Mouse (Mus musculus): ENCODE measurements around the gene Cdkal1. TPM values are rescaled to one million over a fixed set of nuclear protein-coding genes. Genes with fewer than 3 reads are reported as not detected.

Cdkal1 gene
- polyA plus RNA-seq, 1 experiment from 2014 or later, result 21.6 TPM

- H3K9ac ChIP-seq, result no peak overlapping the region
- no peak for ATAC-seq (ENCODE audit: low read depth)
- H3K27me3 ChIP-seq, result no peaks in the 10 kb centered on the region
- H3K4me1 ChIP-seq (replicated peaks), result peaks cover 23% of the 10 kb centered on the region
- H3K4me2 ChIP-seq, result no peak overlapping the region
- no peak overlapping the region for H3K4me3 ChIP-seq
- no peaks in the 10 kb centered on the region for H3K9me3 ChIP-seq
- 96% methylated on average over 3 of the region's 3 CpGs for WGBS
- H3K27ac ChIP-seq (replicated peaks), result peak overlapping the region; percentile 61
- H3K36me3 ChIP-seq, result peaks cover 8% of the 10 kb centered on the region; the same call in 1 of the 2 replicates
Measured at GRCm38 (mm10) chr13:29348331-29348730, 507.1 kb downstream of the Cdkal1 start.

GRCm38 (mm10) chr13:29332640-29333412 lies 522.6 kb downstream of the Cdkal1 start:
- Histone ChIP-seq H3K27me3 (no peaks in the 10 kb centered on the region), H3K9ac (no peak overlapping the region), H3K27ac (replicated peaks) (no peak overlapping the region), H3K4me3 (no peak overlapping the region), H3K4me1 (replicated peaks) (no peaks in the 10 kb centered on the region), H3K9me3 (no peaks in the 10 kb centered on the region), H3K36me3 (no peaks in the 10 kb centered on the region), H3K4me2 (no peak overlapping the region)
- 81% methylated on average over 6 of the region's 6 CpGs for WGBS
- ATAC-seq (ENCODE audit: low read depth), result no peak

- Histone ChIP-seq H3K9ac (no peak overlapping the region), H3K4me3 (no peak overlapping the region), H3K9me3 (no peaks in the 10 kb centered on the region), H3K36me3 (no peaks in the 10 kb centered on the region), H3K27ac (replicated peaks) (no peak overlapping the region), H3K27me3 (no peaks in the 10 kb centered on the region), H3K4me2 (no peak overlapping the region), H3K4me1 (replicated peaks) (no peaks in the 10 kb centered on the region)
- WGBS, result 83% methylated on average over 4 of the region's 4 CpGs
- ATAC-seq (ENCODE audit: low read depth), result no peak
Measured at GRCm38 (mm10) chr13:29325946-29326345, 529.5 kb downstream of the Cdkal1 start.

- Histone ChIP-seq H3K27me3 (no peaks in the 10 kb centered on the region), H3K4me2 (no peak overlapping the region), H3K36me3 (no peaks in the 10 kb centered on the region), H3K4me1 (replicated peaks) (no peaks in the 10 kb centered on the region), H3K9ac (no peak overlapping the region), H3K4me3 (no peak overlapping the region), H3K27ac (replicated peaks) (no peak overlapping the region), H3K9me3 (no peaks in the 10 kb centered on the region)
- ATAC-seq (ENCODE audit: low read depth), result no peak
- WGBS, result 75% methylated on average over 2 of the region's 2 CpGs
Measured at GRCm38 (mm10) chr13:29320421-29320820, 535.1 kb downstream of the Cdkal1 start.

GRCm38 (mm10) chr13:29317703-29318102 lies 537.8 kb downstream of the Cdkal1 start:
- H3K9me3 ChIP-seq, result no peaks in the 10 kb centered on the region
- no peak overlapping the region for H3K4me2 ChIP-seq
- H3K36me3 ChIP-seq, result no peaks in the 10 kb centered on the region
- no peak for ATAC-seq (ENCODE audit: low read depth)
- H3K9ac ChIP-seq, result no peak overlapping the region
- H3K27ac ChIP-seq (replicated peaks), result no peak overlapping the region
- H3K27me3 ChIP-seq, result no peaks in the 10 kb centered on the region
- 93% methylated on average over 1 of the region's 1 CpGs for WGBS
- H3K4me1 ChIP-seq (replicated peaks), result no peaks in the 10 kb centered on the region
- no peak overlapping the region for H3K4me3 ChIP-seq

- no peak overlapping the region for H3K9ac ChIP-seq
- no peak overlapping the region for H3K4me2 ChIP-seq
- 93% methylated on average over 5 of the region's 5 CpGs for WGBS
- ATAC-seq (ENCODE audit: low read depth), result no peak
- no peaks in the 10 kb centered on the region for H3K9me3 ChIP-seq
- H3K27ac ChIP-seq (replicated peaks), result no peak overlapping the region
- H3K27me3 ChIP-seq, result no peaks in the 10 kb centered on the region
- no peak overlapping the region for H3K4me3 ChIP-seq
- no peaks in the 10 kb centered on the region for H3K36me3 ChIP-seq
- no peaks in the 10 kb centered on the region for H3K4me1 ChIP-seq (replicated peaks)
Measured at GRCm38 (mm10) chr13:29316271-29316670, 539.2 kb downstream of the Cdkal1 start.

GRCm38 (mm10) chr13:29312026-29312425 lies 543.4 kb downstream of the Cdkal1 start:
- H3K4me2 ChIP-seq, result no peak overlapping the region
- no peak overlapping the region for H3K9ac ChIP-seq
- ATAC-seq (ENCODE audit: low read depth), result 0 out of 2 replicates have a peak, but pooled peaks have one; percentile 27
- H3K4me1 ChIP-seq (replicated peaks), result no peaks in the 10 kb centered on the region
- H3K9me3 ChIP-seq, result no peaks in the 10 kb centered on the region
- H3K27ac ChIP-seq (replicated peaks), result 0 out of 2 replicates have a peak overlapping the region, but pooled peaks have one; percentile 10
- WGBS, result 19% methylated on average over 2 of the region's 2 CpGs
- H3K4me3 ChIP-seq, result no peak overlapping the region
- no peaks in the 10 kb centered on the region for H3K27me3 ChIP-seq
- no peaks in the 10 kb centered on the region for H3K36me3 ChIP-seq

GRCm38 (mm10) chr13:29307420-29307819 lies 548.1 kb downstream of the Cdkal1 start:
- no peak overlapping the region for H3K9ac ChIP-seq
- no peak overlapping the region for H3K4me2 ChIP-seq
- H3K9me3 ChIP-seq, result no peaks in the 10 kb centered on the region
- WGBS, result 66% methylated on average over 6 of the region's 6 CpGs
- no peak overlapping the region for H3K27ac ChIP-seq (replicated peaks)
- H3K4me3 ChIP-seq, result no peak overlapping the region
- H3K27me3 ChIP-seq, result no peaks in the 10 kb centered on the region
- H3K36me3 ChIP-seq, result no peaks in the 10 kb centered on the region
- H3K4me1 ChIP-seq (replicated peaks), result no peaks in the 10 kb centered on the region
- ATAC-seq (ENCODE audit: low read depth), result no peak

- no peak for ATAC-seq (ENCODE audit: low read depth)
- Histone ChIP-seq H3K36me3 (no peaks in the 10 kb centered on the region), H3K4me3 (no peak overlapping the region), H3K27me3 (no peaks in the 10 kb centered on the region), H3K9me3 (no peaks in the 10 kb centered on the region), H3K4me1 (replicated peaks) (no peaks in the 10 kb centered on the region), H3K4me2 (no peak overlapping the region), H3K27ac (replicated peaks) (no peak overlapping the region), H3K9ac (no peak overlapping the region)
- WGBS, result 84% methylated on average over 9 of the region's 9 CpGs
Measured at GRCm38 (mm10) chr13:29292608-29293240, 562.8 kb downstream of the Cdkal1 start.

- H3K4me2 ChIP-seq, result no peak overlapping the region
- ATAC-seq (ENCODE audit: low read depth), result no peak
- 74% methylated on average over 4 of the region's 4 CpGs for WGBS
- H3K4me3 ChIP-seq, result no peak overlapping the region
- no peak overlapping the region for H3K9ac ChIP-seq
- 0 out of 2 replicates have a peak, but pooled peaks cover under 1% of the 10 kb centered on the region for H3K4me1 ChIP-seq (replicated peaks)
- no peaks in the 10 kb centered on the region for H3K27me3 ChIP-seq
- H3K27ac ChIP-seq (replicated peaks), result no peak overlapping the region
- no peaks in the 10 kb centered on the region for H3K9me3 ChIP-seq
- no peaks in the 10 kb centered on the region for H3K36me3 ChIP-seq
Measured at GRCm38 (mm10) chr13:29290569-29290968, 564.9 kb downstream of the Cdkal1 start.

GRCm38 (mm10) chr13:29285058-29285457 lies 570.4 kb downstream of the Cdkal1 start:
- WGBS, result 45% methylated on average over 3 of the region's 3 CpGs
- H3K27me3 ChIP-seq, result no peaks in the 10 kb centered on the region
- ATAC-seq (ENCODE audit: low read depth), result no peak
- no peak overlapping the region for H3K4me3 ChIP-seq
- 0 out of 2 replicates have a peak, but pooled peaks cover 11% of the 10 kb centered on the region for H3K4me1 ChIP-seq (replicated peaks)
- peak overlapping the region; percentile 52; the same call in 1 of the 2 replicates for H3K27ac ChIP-seq (replicated peaks)
- no peaks in the 10 kb centered on the region for H3K36me3 ChIP-seq
- H3K9ac ChIP-seq, result no peak overlapping the region
- H3K9me3 ChIP-seq, result no peaks in the 10 kb centered on the region
- H3K4me2 ChIP-seq, result no peak overlapping the region

GRCm38 (mm10) chr13:29281556-29281955 lies 573.9 kb downstream of the Cdkal1 start:
- Histone ChIP-seq H3K36me3 (no peaks in the 10 kb centered on the region), H3K27ac (replicated peaks) (no peak overlapping the region), H3K4me2 (no peak overlapping the region), H3K4me3 (no peak overlapping the region), H3K27me3 (no peaks in the 10 kb centered on the region), H3K9me3 (no peaks in the 10 kb centered on the region), H3K4me1 (replicated peaks) (0 out of 2 replicates have a peak, but pooled peaks cover 11% of the 10 kb centered on the region), H3K9ac (no peak overlapping the region)
- WGBS, result 61% methylated on average over 6 of the region's 6 CpGs
- ATAC-seq (ENCODE audit: low read depth), result no peak
